Mouse (Mus musculus): ENCODE data around the gene Fto.

Gene Fto

DNA sequence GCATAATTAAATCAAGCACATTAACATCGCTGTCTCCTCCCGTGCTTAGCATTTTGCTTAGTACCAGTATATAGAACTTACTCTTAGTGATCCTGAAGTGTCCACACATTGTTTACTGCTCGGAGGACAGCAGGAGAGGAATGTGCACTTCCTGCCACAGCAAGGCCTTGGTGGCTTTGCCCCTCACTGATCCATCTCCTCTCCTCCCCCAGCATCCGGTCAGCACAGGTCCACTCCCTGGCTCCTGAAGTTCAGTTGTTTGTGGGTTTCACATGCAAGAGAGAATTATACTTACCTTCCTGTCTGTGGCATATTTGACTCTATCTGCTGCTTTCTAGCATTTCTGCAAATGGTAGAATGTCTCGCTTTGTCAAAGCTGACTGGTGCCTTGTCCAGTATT is 44.7 kb downstream of the Fto start:
- no peak for DNase-seq (ENCODE audit: low read depth)

DNA sequence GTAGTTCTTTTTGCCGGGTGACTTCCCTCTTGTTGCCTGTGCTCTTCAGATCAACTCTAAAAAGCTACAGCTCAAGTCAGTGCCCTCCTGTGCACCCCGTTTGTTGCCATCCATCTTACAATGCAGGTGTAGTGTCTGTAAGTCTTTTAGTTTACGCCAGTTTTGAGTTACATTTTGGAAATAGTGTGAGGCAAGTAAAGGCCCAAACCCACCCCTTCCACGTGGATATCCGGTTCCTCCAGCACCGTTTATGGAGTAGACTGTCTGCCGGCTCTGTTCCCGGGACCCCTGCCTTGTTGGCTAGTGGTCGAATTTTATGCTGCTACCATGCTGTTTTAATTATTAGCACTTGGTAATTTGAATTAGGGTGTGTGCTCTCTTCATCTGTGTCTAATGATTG is 46.2 kb downstream of the Fto start:
- DNase-seq (ENCODE audit: low read depth) = no peak

DNA sequence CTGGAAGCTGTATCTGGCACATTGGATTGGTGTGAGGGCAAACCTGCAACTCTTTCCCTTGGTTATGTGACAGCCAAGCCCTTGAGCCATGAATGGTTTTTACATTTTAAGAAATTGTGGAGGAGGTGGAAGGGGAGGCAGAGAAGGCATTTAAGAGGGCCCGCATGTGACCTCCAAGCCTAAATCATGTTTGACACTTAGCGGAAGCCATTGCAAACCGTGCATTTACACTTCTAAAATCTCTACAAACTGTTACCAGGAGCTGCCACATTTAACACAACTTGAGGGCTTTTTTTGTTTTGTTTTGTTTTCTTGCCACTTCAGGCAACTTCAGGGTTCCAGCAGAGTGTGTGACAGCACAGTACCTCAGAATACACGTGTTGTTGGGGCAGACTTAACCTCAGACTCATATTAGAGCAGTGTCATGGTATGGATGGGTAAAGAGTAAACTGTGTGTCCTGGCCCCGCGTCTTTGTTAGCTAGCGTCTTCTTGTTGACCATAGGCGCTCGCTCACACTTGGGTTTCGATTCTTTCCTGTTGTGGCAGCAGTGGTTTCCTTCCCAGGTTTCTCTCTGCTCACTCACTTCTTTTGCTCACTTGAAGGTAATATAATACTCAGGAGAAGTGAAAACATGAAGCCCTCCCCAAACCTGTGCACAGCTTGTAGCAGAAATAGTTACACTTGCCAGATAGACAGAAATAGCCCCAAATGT is 47.5 kb downstream of the Fto start:
- DNase-seq (ENCODE audit: low read depth) = no peak

DNA sequence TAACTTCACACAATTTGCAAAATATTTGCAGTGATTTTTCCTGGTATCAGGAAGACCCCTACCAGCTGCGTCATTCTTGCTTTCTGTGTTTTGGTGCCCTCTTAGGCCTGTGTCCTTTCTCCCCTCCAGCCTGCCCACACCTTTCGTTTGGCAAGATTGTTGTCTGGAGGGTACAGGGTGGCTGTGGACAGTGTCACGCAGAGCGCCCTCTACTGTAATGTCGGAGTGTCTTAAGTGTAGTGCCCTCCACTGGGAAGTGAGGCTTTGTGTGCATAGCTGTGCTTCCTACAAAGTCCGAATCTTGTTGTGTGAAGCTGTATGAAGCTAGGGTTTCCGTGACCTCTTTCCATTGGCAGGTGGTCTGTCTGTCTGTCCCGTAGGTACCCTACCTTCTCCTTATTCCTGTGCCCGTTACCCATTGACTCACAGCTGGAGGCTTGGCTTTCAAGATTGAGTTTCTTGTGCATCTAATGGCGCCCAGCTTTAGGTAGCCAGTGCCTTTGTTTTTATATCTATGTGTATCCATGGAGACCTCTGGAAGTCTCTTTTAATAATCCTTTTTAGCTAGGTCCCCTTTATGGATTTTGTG is 50.0 kb downstream of the Fto start:
- DNase-seq (ENCODE audit: low read depth) = no peak

DNA sequence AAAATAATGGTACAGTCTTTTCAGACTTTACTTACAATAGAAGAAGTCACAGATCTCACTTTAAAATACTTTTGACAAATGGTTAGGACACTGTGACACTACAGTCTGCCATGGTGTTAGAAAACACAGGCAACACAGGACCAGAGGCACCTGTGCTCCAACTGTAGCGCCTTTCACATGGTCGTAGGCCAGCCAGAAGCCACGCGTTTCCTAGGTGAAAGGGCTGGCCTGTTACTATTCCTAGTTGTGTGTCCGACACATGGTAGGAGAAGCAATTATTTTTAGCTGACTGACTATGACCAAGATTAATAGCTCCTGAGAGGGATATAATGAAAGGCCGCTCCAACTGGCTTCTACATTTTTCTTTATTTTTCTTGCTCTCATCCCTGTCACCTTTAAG is 50.9 kb downstream of the Fto start:
- DNase-seq (ENCODE audit: low read depth) = no peak

DNA sequence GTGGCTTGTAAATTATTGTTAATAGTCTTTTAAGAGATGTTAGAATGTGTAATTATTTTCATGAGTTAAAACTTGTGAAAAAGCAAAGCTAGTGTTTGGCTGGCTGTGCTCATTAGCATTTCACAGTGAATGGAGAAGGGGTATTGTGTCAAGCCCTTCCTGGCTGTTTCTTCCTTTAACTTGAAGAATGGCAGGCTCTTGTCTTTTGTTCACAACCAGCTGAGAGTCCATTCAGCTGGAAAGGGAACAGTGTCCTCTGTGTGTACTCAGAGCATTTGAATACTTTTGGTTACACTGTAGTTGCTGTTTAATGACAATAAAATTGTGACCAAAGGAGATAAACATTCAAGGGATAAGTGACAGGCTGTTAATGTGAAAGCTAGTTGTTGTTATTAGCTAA is 52.5 kb downstream of the Fto start:
- DNase-seq (ENCODE audit: low read depth) = no peak

DNA sequence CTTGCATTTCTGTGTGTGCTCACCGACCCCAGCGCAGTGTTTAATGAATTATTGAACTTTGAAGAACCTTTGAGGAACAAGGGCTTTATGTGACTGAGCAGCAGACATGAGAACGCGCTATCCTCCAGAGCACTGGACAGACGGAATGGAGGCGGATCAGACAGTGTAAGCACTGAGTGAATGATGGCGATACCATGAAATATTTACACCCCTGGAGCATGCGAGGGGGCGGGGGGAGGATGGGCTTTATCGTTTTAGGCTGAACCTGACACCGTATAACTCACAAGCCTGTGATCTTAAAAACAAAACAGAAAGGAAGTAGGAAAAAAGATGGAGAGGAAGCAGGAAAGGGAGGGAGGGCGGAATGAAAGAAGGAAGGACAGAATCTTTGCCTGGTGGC is 57.6 kb downstream of the Fto start:
- DNase-seq (ENCODE audit: low read depth) = no peak

DNA sequence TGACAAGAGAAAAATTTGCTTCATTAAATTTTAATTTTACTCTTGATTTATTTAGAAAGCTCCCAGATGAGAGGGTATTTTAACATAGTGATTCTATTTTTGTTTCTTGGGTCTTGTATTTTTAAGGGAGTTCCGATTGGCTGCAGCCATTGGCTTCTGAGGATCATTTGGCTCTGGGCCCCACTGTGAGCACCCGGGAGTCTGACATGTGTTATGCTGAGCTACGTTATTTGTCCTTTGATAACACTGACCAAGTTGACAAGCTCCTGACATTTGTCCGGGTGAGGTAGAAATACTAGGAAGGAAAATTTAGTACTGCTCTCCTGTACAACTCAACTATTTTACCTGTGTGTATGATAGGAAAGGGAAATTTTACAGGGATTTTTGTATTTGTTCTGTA is 58.7 kb downstream of the Fto start:
- DNase-seq (ENCODE audit: low read depth) = no peak

DNA sequence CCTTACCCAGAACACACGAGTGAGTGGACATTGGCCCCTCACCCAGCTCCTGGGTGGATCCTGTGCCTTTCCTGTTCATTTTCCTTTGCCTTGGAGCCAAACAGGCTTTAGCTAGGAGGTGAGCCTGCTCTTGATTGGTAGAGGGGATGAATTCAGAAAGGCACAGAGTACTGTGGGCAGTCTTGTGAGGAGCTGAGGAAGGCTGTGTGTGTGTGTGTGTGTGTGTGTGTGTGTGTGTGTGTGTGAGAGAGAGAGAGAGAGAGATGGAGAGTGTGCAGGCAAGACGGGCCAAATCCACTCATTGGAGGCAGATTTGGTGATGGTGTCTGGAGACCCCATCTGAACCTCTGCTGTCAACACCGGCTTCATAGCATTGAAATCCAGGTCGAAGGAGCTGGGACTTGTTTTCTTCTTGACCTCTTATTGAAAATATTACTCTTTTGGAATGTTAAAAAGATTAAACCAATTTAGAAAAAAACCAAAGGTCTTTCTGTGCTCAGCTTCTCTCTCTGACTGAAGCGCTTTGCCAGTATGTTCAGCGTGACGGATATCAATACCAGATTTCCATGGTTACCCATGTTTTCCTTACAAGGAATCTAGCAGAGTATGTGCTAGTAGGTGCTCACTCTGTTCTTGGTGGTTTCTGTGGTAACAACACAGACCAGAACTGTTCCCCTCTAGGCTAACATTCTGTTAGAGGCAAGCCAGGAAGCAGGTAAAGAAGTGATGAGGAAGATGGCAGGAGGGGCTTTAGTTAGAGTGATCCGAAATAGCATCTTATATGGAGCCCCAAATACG is 59.7 kb downstream of the Fto start:
- no peak for DNase-seq (ENCODE audit: low read depth)

DNA sequence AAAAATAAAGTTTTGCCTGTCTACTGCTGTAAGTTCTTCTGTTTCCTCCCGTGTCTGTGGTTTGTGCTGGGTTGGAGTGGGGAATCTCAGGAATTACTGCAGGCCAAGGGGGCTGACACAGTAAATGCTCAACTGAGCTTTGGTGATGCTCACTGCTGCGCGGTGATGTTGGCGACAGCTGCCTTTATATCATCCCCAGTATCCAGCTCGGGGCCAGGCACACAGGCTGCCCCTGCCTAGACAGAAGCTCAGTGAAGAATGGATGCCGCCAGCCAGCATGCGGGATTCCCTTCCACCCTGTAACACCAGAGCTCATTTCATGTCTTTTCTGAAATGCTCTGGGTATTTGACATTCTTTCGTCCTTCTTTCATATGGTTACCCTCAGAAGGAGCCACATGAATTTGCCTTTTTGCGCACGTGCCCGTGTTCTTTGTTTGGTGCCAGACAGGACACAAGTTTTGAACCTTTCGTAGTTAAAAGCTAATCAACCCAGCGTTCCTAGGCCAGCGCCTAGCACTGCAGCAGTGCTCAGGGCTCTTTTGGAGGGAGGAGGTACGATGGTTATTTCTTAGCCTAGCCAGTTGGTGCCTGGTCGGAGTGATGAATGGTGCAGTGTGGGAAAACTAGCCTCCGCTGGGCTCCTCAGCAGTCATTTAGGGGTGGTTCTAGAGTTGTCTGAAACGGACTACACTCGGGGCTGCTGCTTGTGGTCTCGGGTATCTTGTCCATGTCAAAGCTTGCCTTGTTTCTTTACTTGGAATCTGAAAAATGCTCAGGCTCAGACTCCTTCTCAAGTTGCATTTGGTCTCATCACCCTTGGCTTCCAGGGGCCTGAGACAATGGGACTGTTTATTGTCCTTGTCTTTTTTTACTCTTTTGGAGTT is 62.0 kb downstream of the Fto start:
- no peak for DNase-seq (ENCODE audit: low read depth)

DNA sequence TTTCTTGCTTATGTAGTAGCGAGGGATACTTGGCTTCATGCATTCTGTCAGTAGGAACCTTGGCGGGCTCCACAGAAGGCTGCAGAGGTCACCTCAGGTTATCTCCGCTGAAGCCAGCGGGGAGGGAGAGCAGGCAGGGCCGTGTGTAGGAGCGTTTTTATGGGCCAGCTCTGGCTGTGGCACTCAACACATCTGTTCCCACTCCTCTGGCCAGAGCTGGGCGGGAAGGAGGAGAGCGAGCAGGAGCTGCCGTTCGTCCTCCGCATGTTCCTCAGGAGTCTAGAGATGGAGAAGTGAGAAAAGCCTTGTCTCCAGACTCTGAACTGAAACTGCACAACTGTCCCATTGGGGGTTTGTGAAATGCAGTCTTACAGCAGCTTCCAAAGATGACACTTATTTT is 63.5 kb downstream of the Fto start:
- DNase-seq (ENCODE audit: low read depth) = no peak

DNA sequence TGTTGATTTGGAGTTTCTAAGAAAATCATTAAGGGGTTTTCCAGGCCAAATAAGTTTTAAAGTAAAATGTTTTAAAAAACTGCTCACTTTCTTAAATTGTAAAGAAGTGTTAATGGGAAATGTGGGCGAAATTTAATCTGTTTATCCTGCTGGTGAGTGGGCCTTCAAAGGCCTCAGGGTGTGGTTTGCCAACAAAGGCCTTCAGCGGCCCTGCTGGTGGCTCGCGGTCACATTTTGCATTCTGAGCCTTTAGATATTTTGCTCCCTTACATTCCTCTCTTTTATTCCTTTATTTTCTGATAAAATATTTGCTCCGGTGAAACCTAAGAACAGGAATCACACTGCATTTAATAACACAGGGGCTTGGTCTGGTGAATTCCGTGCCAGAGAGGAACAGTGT is 64.0 kb downstream of the Fto start:
- DNase-seq (ENCODE audit: low read depth) = no peak

DNA sequence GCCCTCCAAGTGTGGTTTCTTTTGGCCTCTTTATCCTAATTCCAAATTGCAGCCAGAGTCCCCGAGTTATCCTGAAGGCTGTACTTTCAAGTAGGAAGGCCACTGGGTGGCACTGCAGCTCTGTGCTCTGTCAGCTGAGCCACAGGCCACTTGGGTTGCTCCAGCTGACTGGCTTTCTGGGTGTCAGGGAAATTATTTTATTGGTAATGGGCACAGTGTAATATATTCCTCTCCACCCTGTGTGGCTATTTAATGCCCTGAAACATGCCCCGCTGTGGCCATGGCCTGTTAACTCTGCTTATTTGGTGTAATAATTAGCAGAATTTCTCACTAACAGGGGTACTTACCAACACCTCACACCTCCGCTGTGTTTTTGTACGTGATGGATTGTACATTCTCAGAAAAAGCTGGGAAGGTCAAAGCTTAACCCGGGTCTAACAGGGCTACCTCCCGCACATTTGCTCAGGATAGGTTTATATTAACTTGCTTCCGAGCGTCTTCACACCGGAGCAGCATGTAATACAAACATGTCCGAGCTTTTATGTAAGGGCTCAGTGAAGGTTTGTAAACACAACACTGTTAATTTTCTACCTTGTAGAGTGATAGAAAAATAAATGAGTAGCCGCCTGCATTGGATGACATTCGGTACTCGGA is 65.6 kb downstream of the Fto start:
- DNase-seq (ENCODE audit: low read depth) = peak; percentile 85

DNA sequence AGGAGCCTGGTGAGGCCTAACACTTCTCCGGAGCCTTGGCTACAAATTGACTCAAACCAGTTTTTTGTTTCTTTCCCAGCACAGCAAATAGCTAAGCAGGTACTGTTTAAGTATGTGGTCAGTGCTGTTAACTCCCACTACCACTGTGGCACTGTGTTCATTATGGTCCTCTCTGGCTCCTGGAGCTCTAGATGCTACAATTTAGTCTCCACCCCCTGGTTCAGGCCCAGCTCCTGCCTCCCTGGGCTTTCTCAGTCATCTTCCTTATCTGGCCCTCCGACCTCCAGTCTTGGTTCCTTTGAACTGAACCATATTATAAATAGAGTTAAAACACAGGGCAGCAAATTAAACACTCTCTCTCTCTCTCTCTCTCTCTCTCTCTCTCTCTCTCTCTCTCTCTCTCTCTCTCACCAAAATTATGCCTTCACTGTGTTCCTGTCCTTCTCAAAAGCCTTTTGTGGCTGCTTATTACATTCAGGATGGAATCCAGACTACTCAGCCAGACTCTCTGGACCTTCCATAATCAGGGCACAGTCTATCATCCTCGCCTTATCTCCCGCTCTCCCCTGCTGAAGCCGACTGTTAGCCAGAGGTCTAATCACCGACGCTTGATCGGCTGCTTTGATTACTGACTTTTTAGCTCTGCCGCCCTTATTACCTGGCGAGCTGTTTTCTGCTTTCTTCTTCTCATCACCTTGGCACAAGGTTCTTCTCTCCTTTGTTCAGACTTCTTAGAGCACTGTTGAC is 67.6 kb downstream of the Fto start:
- no peak for DNase-seq (ENCODE audit: low read depth)

DNA sequence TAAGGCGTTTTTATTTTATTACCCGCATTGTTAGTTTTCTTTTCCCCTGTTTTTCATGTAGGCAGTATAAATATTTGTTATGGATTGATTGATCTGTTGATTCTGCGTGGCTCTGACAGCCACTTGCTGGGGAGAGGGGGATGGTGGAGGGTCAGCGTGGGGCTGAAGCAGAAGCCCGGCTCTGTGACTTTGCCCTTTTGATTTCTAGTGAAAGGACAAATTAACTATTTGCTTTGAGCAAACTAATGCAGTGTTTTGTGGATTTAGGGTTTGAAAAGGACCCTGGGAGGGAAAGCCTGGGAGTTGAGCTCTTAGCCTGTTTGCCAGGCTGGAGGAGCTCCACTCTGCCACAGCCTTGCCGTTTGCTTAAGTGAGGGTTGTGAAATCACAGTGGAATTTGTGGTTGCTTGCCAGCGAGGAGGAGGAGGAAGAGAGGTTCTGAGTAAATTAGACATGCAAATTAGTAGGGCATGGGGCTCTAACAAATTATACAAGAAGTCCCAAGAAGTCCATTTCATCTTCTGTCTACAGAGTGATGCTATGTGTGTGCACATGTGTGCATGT is 68.3 kb downstream of the Fto start:
- peak; percentile 66 for DNase-seq (ENCODE audit: low read depth)

DNA sequence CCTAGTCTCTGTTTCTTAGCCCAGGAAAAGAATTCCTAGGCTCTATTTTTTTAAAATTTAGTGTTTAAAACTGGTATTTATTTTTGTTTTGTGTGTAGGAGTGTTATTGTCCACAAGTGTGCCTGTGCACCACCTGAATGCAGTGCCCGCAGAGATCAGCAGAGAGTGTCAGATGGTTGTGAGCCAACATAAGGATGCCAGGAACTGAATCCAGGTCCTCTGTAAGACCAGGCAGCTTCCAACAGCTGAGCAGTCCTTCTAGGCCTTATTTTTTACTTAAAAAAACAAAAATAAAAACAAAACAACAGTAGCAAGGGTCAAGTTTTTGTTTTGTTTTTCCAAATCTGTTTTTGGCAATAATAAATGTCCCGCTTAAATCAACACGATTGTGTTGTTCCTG is 69.9 kb downstream of the Fto start:
- no peak for DNase-seq (ENCODE audit: low read depth)

DNA sequence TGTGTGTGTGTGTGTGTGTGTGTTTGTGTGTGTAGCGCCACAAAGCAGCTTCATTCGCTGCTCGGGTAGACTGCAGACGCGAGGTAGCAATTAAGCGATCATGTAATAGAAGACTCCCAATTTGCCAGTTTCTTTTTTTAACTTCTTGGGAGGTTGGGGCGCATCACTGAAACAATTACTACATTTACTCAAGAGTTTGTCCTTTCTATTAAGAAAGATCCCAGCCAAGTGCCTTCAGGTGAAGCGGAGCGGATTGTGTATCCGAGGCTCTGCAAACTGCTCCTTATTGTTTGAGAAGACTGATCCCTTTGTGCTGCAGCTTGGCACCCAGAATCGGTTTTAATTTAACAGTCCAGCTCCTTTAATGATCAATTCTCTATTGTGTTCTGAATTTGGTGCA is 70.5 kb downstream of the Fto start:
- DNase-seq (ENCODE audit: low read depth) = no peak

DNA sequence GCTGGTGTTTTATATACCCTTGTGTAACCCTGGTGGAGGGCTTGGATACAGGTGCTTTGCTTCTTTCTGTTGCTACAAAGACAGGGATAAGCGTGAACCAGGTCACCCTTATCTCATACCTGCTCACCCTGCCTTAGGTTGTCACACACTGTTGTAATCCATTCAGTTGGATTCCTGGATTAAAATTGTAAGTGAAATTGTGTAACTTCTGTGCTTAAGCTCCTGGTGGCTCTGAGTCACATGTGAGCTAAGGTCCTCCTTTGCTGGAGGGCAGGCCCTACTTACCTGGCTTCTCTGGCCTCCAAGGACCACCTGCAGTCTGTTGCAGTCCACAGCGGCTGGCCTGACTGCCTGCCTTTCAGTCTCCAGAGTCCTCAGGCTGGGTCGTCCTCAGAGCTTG is 71.1 kb downstream of the Fto start:
- no peak for DNase-seq (ENCODE audit: low read depth)

DNA sequence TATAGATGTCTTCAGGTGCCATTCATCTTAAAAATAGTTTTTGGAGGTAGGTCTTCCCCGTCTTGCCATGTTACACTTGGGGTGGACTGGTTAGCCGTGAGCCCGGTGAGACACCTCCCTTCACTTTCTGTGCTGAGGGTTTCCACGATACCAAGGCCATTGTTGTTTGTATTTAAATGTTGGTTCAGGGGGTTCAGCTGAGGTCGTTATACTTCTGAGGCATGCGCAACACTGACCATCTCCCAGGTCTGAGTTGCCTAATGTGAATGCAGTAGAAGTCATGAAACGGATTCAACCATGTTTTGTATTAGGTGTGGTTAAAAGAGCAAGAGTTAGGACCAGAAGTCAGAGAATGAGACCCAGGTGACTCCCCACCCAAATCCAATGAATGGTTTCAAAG is 72.5 kb downstream of the Fto start:
- DNase-seq (ENCODE audit: low read depth) = no peak

DNA sequence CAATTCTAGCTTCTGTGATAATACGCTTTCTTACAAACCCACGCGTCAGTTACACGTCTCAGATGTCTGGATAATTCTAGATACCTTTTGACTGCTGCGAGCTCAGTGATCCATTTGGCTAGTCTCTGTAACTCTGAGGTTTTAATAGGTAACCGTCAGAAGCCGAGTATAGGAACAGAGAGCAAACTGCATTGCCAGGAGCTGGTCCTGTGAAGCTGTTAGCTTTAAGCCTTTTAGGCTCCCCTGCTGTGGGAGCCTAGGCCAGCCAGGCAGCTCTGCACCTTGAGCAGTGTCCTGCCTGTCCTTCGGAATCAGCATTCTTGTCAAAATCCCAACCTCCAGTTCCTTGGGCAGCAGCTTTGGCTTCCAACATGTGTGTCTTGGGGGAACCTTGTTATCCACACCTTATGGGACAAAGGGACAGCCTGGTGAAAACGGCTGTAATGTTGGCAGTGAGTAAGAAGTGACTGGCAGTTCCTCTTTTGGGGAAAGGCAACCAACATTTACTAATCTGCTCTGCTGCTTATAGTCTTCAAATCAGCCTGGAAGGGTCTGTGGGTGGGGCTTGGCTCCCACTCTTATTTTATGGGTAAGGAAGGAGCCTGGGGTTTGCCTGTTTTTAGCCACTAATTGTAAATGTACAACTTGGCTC is 77.2 kb downstream of the Fto start:
- no peak for DNase-seq (ENCODE audit: low read depth)
